Mouse (Mus musculus): ENCODE data around the gene Hspbap1.

GRCm38 (mm10) chr16:35855846-35856245 is 85.7 kb downstream of the Hspbap1 start:
- TF ChIP-seq TAL1 (IDR thresholded peaks at IDR 0.05; ENCODE audit: low read length) (no peak), GATA1 (IDR thresholded peaks at IDR 0.05; ENCODE audit: low read length) (no peak)

Measured in erythroblast, embryonic 14.5 days (primary cell).